Mouse (Mus musculus) telencephalon, adult 2 months (tissue): Measurements from ENCODE around the gene Ppp1r26.

ENCODE experiments used
- DNase-seq: peaks from one replicate; pipeline ENCODE4 v3.0.0-alpha.2; 2011; ENCODE audit warnings: low read depth, low spot score

Ppp1r26 gene

GRCm38 (mm10) chr2:28446515-28447314 is at the start of gene Ppp1r26:
Ppp1r26 (plus strand) TSS chr2:28446800.
- DNase-seq: no peak

- DNase-seq: no peak
Measured at GRCm38 (mm10) chr2:28396928-28397327, 49.7 kb upstream of the Ppp1r26 start.

GRCm38 (mm10) chr2:28397417-28398119 is 49.0 kb upstream of the Ppp1r26 start:
- DNase-seq: no peak

GRCm38 (mm10) chr2:28401647-28402046 is 45.0 kb upstream of the Ppp1r26 start:
- DNase-seq: no peak

GRCm38 (mm10) chr2:28402128-28402527 is 44.5 kb upstream of the Ppp1r26 start:
- DNase-seq: no peak

DNA sequence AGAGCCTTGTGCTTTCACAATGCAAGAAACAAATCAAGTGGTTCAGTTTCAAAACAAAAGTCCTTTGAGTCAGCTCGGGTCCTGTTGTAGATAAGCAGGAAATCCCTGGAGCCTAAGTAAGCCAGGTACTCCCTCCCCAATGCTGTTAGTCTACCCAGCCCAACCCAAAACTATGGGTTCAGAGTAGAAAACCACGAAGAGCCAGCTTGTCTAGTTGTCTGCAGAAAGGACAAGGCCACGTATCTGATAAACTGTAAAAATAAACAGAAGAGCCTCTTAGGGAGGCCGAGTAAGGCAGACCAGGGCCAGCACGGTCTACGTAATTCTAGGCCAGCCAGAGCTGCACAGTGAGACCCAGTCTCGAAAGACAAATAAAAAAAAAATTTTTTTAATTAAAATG is 38.8 kb upstream of the Ppp1r26 start:
- DNase-seq: no peak

DNA sequence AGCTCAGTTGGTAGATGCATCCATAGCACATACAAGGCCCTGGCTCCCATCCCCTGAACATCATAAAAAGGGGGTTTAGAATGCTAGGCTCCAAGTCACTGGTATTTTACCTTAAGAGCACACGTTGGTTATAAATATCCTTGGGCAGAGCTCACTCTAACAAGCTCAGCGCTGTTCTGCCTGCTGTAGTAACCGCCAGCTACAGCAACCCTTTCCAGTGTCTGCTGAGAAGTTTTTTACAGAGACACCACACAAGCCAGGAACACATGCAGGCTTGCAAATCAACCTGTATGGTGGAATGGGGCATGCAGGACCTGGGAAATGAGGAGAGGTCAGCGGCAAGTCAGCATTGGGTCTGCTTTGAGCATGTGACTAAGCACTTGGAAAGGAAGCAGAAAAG is 37.5 kb upstream of the Ppp1r26 start:
- DNase-seq: no peak

GRCm38 (mm10) chr2:28409566-28409965 is 37.0 kb upstream of the Ppp1r26 start:
- DNase-seq: no peak

- DNase-seq: peak; percentile 96
Measured at GRCm38 (mm10) chr2:28412936-28413335, 33.7 kb upstream of the Ppp1r26 start.

- no peak for DNase-seq
Measured at GRCm38 (mm10) chr2:28414116-28414756, 32.4 kb upstream of the Ppp1r26 start.

- DNase-seq: no peak
Measured at GRCm38 (mm10) chr2:28414757-28415137, 31.9 kb upstream of the Ppp1r26 start.

DNA sequence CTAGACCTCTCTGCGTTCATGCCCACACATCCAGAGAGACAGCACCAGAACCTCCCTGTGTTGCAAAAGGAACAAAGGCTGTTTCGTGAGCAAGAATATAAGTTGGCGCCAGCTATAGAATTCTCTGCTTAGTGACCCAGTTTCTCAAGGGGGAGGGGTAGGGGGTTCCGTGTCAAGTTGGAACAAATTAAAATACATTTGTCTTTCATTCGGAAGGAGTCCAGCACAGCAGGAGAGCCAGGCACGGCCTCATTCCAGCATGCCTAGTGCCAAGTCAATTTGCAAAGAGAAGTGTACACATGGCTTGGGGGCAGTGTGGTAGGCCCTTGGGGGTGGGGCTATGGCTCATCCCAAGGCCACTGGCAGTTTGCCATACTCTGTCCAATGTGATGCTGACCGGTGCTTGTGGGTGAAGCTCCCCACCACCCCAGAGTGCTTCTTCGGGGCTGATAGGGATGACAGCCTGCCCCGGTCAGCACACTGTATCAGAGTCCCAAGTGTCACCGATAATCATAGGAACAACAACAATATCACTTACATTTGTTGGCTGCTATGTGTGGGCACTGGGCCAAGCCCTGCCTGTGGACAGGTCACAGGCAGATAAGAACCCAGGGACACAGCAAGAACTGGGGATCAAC is 31.1 kb upstream of the Ppp1r26 start:
- peak; percentile 77 for DNase-seq

- DNase-seq: no peak
Measured at GRCm38 (mm10) chr2:28416511-28416910, 30.1 kb upstream of the Ppp1r26 start.

DNA sequence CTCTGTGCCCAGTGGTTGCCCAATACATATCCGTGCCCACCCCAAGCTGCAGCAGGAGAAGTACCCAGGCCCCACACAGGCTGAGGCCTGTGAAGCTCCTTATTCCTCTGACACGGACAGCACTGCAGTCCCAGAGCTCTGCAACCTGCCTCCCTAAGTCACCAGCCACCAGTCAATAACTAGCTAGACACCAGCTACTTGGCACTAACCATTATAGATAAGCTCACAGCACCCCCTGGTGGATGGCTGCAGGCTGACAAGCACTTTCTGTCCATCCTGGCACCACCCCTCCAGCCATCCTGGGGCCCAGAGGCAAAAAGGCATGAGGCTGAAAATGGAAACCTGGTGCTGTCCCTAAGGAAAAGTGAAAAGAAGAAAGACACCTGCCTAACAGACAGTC is 28.6 kb upstream of the Ppp1r26 start:
- DNase-seq: peak; percentile 65

DNA sequence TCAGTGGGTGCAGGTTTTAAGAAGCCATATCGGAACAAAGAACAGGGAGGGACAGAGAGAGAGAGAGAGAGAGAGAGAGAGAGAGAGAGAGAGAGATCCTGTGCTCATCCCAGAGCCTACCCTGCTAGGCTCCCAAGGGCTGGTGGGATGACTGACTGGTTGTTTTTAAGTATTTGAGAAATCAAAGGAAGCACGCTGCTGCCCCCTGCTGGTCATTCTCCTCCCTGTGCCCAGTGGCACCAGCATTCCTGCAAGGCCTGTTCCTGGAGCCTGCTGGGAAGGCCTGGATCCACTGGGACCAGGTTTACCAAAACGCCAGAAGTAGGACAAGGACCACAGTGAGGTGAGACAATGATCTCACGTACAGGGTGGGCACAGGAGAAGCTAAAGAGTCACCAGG is 26.7 kb upstream of the Ppp1r26 start:
- DNase-seq: peak; percentile 86

- DNase-seq: no peak
Measured at GRCm38 (mm10) chr2:28423167-28423566, 23.4 kb upstream of the Ppp1r26 start.

- DNase-seq: no peak
Measured at GRCm38 (mm10) chr2:28427226-28427625, 19.4 kb upstream of the Ppp1r26 start.

DNA sequence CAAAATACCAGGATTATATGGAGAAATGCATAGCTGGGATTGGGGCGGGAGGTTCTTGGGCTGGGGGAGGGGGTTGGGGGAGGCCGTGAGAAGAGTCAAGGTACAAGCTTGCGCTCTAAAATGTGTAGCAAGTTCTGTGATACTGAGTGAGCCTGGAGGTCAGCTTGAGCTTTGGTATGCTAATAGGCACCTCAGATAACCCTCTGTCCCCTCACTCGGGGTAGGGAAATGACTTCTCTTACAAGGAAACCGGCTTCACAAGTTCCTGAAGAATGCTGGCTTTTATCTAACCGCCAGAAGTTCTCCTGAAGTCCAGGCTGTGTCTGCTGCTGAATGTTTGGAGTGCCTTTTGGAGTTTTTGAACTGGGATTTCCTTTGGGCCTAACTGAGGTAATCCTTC is 15.8 kb upstream of the Ppp1r26 start:
- no peak for DNase-seq

DNA sequence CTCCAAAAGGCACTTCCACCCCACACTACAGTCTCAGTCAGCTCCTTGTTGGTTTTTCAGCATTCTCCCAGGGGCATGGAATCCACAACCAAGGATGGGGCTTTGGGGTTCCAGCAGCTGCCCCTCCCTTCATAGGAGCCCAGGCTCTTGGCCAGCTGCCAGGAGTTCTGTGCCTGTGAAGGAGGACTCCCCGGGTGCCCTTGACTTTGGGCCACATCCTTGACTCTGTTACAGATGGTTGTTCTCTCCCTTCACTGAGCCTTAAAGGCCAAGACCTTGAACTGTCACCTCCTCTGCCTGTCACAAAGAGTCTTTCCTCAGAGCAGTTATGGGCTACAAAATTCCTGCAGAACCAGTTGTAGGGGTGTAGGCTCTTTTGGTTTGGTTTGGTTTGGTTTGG is 13.8 kb upstream of the Ppp1r26 start:
- DNase-seq: no peak

DNA sequence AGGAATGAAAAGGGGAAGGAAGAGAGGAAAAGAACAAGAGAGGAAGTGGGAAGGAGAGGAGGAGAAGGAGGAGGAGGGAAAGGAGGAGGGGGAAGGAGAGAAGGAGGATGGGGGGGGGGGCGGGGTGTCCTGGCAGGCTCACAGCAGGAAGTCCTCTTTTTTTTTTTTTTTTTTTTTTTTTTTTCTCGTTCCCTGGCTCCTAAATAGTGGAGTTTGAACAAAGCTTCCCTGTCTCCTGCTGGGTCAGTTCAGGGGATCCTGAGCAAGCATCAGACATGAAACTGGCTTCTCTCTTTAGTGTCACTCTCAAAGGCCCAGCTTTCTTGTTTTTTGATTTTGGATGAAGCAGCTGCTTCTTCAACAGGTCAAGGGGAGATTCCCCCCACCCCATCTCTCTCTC is 13.1 kb upstream of the Ppp1r26 start:
- DNase-seq: no peak

DNA sequence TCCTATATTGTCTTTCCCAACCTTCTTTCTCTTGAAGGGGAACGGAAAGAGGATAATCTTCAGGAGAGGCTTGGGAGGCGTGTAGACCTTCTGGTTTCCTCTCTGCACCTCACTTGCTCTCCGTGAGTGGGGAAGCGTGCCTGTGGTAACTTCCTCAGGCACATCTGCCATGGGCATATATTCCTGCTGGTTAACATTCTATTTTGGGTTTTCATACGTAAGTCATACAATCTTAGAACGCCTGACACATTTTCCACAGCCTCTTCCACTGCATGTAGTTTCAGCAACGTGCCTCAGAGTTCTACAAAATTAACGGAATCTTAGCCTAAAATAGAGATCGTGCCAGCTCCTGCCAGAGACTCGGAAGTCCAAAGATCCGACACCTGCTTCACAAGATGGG is 11.2 kb upstream of the Ppp1r26 start:
- peak; percentile 75 for DNase-seq

- DNase-seq: no peak
Measured at GRCm38 (mm10) chr2:28440842-28441241, 5.8 kb upstream of the Ppp1r26 start.
